ENCODE assay signal across 11 mouse cellular contexts in the genomic region with DNA sequence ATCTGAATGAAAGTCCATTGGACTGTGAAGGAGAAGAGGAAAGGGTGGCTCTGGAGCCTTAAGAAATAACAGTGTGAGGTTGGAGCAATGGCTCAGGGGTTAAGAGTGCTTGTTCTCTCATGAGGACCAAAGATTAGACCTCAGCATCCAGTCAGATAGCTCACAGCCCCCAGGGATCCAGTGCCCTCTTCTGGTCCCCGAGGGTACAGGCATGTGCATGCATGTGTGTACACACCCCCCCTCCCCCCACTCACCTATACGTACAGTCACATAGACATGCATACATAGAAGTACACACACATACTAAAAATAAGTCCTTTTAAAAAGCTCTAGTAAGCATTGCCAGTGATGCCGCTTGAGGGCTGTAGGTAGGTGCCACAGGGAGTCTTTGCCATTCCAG.
DNase-seq lines count a peak whose midpoint lies in the region; ATAC-seq and TF ChIP-seq lines count a peak whose summit lies in the region.
"Had no signal": no experiment of that assay in that cellular context is flagged by ENCODE, and none has a peak within 500 bp of the region (broad histone marks: within the 10 kb centered on the region; RNA-seq: fewer than 3 reads in every experiment).

No protein-coding gene starts in this region.

- peak; percentile 59 for TF ChIP-seq CTCF in liver, adult 2 months (IDR thresholded peaks at IDR 0.05; ENCODE audit: low read depth, low read length)
- TF ChIP-seq CTCF in cortical plate, adult 2 months (IDR thresholded peaks at IDR 0.05; ENCODE audit: extremely low read depth, insufficient read depth, low read length), result peak; percentile 49

- ATAC-seq in embryonic facial prominence, embryonic 14.5 days (ENCODE audit: low read depth), result no peak
- peak; percentile 57 for ATAC-seq in CD4-positive, CD25-positive, alpha-beta regulatory T cell, adult 4 months

- intact Hi-C loops in left cerebral cortex, postnatal 10 days (cut with DNase I), result loop anchor here (5.0 kb wide), 1 partner anchor 88 kb away; no protein-coding TSS in a partner anchor

- H3K79me2 ChIP-seq in liver, adult 2 months (ENCODE audit: control insufficient read depth, insufficient read depth, low read length), result no peaks in the 10 kb centered on the region

- 77% methylated on average over 3 of the region's 3 CpGs for WGBS in embryonic facial prominence, embryonic 14.5 days
- 79% methylated on average over 3 of the region's 3 CpGs for WGBS in embryonic facial prominence, embryonic 10.5 days
- WGBS in liver, adult 2 months, result 69% methylated on average over 3 of the region's 3 CpGs

- DNase-seq in embryonic facial prominence, embryonic 14.5 days (ENCODE audit: low spot score), result peak; percentile 24
- no peak for DNase-seq in embryonic facial prominence, embryonic 10.5 days (ENCODE audit: low spot score)
- DNase-seq in liver, adult 2 months (ENCODE audit: extremely low read depth, low read depth, low spot score), result no peak
- no peak for DNase-seq in liver
- no peak for DNase-seq in layer of hippocampus, postnatal 36 days
- DNase-seq in left cerebral cortex, postnatal 10 days (ENCODE audit: extremely low spot score in 1 of 2, low spot score in 2 of 2), result no peak
- DNase-seq: kidney, adult 18-20 months; liver, embryonic 13.5 days; spleen, adult 18-20 months had no signal

- no peaks in the 10 kb centered on the region for H3K27me3 ChIP-seq in embryonic facial prominence, embryonic 14.5 days (replicated peaks; ENCODE audit: control insufficient read depth, insufficient read depth, low read length)
- H3K27me3 ChIP-seq in embryonic facial prominence, embryonic 10.5 days (replicated peaks; ENCODE audit: low read depth, poor library complexity, severe bottlenecking), result no peaks in the 10 kb centered on the region
- no peaks in the 10 kb centered on the region for H3K27me3 ChIP-seq in liver, adult 2 months (ENCODE audit: control insufficient read depth, insufficient read depth, low read length)
- H3K27me3 ChIP-seq: liver, embryonic 13.5 days had no signal

- no peak overlapping the region for H3K4me2 ChIP-seq in embryonic facial prominence, embryonic 14.5 days (ENCODE audit: low read depth, low read length)
- H3K4me2 ChIP-seq: liver, embryonic 13.5 days had no signal

- no peak overlapping the region for H3K4me3 ChIP-seq in embryonic facial prominence, embryonic 14.5 days (ENCODE audit: low read depth, low read length)
- H3K4me3 ChIP-seq in embryonic facial prominence, embryonic 10.5 days, result no peak overlapping the region
- no peak overlapping the region for H3K4me3 ChIP-seq in liver, adult 2 months (ENCODE audit: insufficient read depth, low read depth, low read length)
- no peak overlapping the region for H3K4me3 ChIP-seq in cortical plate, adult 2 months (ENCODE audit: insufficient read depth, low read length)
- H3K4me3 ChIP-seq: liver, embryonic 13.5 days had no signal

- no peak for TF ChIP-seq POLR2A in liver, adult 2 months (IDR thresholded peaks at IDR 0.05; ENCODE audit: extremely low read depth, insufficient read depth, low read length)
- TF ChIP-seq POLR2A in cortical plate, adult 2 months (IDR thresholded peaks at IDR 0.05; ENCODE audit: extremely low read depth, insufficient read depth, low read length), result no peak

- no peak overlapping the region for H3K27ac ChIP-seq in embryonic facial prominence, embryonic 14.5 days (replicated peaks; ENCODE audit: low read depth, low read length)
- no peak overlapping the region for H3K27ac ChIP-seq in embryonic facial prominence, embryonic 10.5 days (replicated peaks)
- no peak overlapping the region for H3K27ac ChIP-seq in liver, adult 2 months (replicated peaks; ENCODE audit: insufficient read depth, low read depth, low read length)
- H3K27ac ChIP-seq in cortical plate, adult 2 months (ENCODE audit: insufficient read depth, low read length), result no peak overlapping the region; the same call in 1 of the 2 replicates
- H3K27ac ChIP-seq: liver, embryonic 13.5 days had no signal

- no peaks in the 10 kb centered on the region for H3K4me1 ChIP-seq in embryonic facial prominence, embryonic 14.5 days (ENCODE audit: control insufficient read depth, insufficient read depth, low read length)
- H3K4me1 ChIP-seq in embryonic facial prominence, embryonic 10.5 days, result peaks cover 6% of the 10 kb centered on the region; the same call in 1 of the 2 replicates
- no peaks in the 10 kb centered on the region for H3K4me1 ChIP-seq in liver, adult 2 months (ENCODE audit: control insufficient read depth, insufficient read depth, low read length)
- peaks cover 8% of the 10 kb centered on the region for H3K4me1 ChIP-seq in cortical plate, adult 2 months (ENCODE audit: control insufficient read depth, insufficient read depth, low read length)
- H3K4me1 ChIP-seq: liver, embryonic 13.5 days had no signal

- H3K9ac ChIP-seq in embryonic facial prominence, embryonic 14.5 days (ENCODE audit: low read depth, low read length), result no peak overlapping the region
- H3K9ac ChIP-seq in liver, adult 2 months (ENCODE audit: low read depth, low read length), result no peak overlapping the region
- H3K9ac ChIP-seq: liver, embryonic 13.5 days had no signal

- no peaks in the 10 kb centered on the region for H3K9me3 ChIP-seq in embryonic facial prominence, embryonic 14.5 days (ENCODE audit: control insufficient read depth, low read length)
- no peaks in the 10 kb centered on the region for H3K9me3 ChIP-seq in embryonic facial prominence, embryonic 10.5 days
- H3K9me3 ChIP-seq: liver, embryonic 13.5 days had no signal

- no peaks in the 10 kb centered on the region for H3K36me3 ChIP-seq in embryonic facial prominence, embryonic 14.5 days (ENCODE audit: control insufficient read depth, insufficient read depth, low read length)
- peaks cover 74% of the 10 kb centered on the region for H3K36me3 ChIP-seq in embryonic facial prominence, embryonic 10.5 days (replicated peaks)
- no peaks in the 10 kb centered on the region for H3K36me3 ChIP-seq in liver, adult 2 months (ENCODE audit: control insufficient read depth, insufficient read depth, low read length)
- H3K36me3 ChIP-seq: liver, embryonic 13.5 days had no signal
